Mouse (Mus musculus) gastrocnemius, postnatal 10 days (tissue): Measurements from ENCODE around the gene Phactr1. TPM values are rescaled to one million over a fixed set of nuclear protein-coding genes. Genes with fewer than 3 reads are reported as not detected.

Experiments
- DNase-seq: peaks from one replicate; pipeline ENCODE4 v3.0.0; 2021; ENCODE audit warnings: mixed read lengths
- total RNA-seq, 2 experiments: library from RNA; stranded (reverse); gene quantifications; 2 replicates each; pipeline ENCODE4 v1.2.3; 2021

The Phactr1 gene
- total RNA-seq, 2 experiments from 2014 or later = 7.1 to 9.1 TPM

DNA sequence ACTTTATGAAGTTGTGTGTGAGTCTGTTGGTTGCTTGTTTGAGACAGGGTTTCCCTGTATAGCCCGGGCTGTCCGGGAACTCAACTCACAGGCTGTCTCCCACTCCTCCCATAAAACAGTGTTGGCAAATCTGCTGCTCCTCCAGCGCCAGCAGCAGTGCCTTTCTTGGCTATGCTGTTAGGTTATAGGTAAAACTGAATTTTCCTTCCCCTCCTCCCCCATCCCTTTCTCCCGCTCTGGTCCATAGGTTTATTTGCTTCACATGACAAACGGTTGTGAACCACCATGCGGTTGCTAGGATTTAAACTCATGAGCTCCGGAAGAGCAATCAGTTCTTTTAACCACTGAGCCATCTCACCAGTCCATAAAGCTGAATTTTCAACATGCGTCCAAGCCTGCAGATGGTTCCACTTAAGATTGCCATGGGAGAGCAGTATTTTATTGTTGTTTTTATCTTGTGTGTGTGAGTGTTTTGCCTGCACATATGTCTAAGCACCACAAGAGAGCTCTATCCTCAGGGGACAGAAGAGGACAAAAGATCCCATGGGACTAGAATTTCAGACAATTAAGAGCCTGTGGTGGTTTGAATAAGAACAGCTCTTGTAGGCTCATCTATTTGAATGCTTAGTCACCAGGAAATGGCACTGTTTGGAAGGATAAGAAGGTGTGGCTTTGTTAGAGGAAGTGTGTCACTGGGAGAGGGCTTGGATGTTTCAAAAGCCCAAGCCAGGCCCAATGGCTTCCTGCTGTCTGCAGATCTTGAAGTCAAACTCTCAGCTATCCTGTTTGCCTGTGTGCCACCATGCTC lies 503.0 kb downstream of the Phactr1 start:
- no peak for DNase-seq

DNA sequence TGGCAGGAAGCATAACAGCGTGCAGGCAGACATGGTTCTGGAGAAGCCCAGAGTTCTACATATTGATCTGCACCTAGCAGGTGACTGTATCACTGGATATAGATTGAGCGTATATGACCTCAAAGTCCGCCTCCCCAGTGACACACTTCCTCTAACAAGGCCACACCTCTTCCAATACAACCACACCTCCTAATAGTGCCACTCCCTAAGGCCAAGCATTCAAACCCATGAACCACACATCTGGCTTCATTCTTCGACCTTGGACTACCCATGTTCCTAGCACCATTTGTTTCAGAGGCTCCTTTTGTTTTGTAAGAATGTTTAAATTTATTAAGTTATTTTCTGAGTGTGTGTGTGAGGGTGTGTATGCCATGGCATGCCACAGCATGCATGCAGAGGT lies 507.3 kb downstream of the Phactr1 start:
- DNase-seq = no peak
